Mouse (Mus musculus): ENCODE data around the gene Ank2.

DNA sequence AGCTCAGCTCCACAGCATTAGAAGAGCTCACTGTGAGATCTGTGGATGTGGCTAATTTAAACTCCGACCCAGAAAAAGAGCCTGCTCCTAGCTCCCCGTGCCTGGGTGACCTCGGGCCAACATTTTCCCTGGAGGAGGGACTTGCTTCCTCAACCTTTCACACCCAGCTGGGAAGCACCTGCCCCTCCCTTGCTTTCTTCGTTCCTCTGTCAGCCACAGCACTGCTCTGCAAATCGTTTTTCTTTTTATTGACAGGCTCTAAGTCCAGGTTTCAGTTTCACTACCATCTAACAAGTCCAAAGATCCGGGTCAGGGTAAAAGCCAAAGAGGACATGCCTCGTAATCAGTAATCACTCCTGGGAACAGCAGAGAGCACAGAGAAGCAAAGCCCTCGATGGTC lies 375.8 kb downstream of the Ank2 start:
- TF ChIP-seq CTCF (IDR thresholded peaks at IDR 0.05; ENCODE audit: insufficient read depth, low read length) (no peak), POLR2A (IDR thresholded peaks at IDR 0.05; ENCODE audit: borderline replicate concordance, extremely low read depth, low read depth, low read length) (no peak)
